Mouse (Mus musculus) mouse embryonic stem cell (cell line): ENCODE results near the gene 2410002F23Rik.
"Not testable (repeated sequence)": the region's sequence is repeated elsewhere in the genome, so short reads cannot be mapped to it uniquely, and the experiment has no call there.

Experiments used
- in situ Hi-C, 2 experiments: fragments of 300-500 bp; cut with MboI; formaldehyde crosslinking; loops; 1 replicate in 1 of 2; 3 replicates in 1 of 2; pipeline ENCODE4 v1.14.3; 2019 to 2020; ENCODE audit warnings: low sequenced_read_pairs in 2 of 2, low pct_unique_long_range_greater_than_20kb in 1 of 2, mixed read lengths in 1 of 2; ENCODE audit not compliant: unreplicated experiment in 1 of 2

The 2410002F23Rik gene

DNA sequence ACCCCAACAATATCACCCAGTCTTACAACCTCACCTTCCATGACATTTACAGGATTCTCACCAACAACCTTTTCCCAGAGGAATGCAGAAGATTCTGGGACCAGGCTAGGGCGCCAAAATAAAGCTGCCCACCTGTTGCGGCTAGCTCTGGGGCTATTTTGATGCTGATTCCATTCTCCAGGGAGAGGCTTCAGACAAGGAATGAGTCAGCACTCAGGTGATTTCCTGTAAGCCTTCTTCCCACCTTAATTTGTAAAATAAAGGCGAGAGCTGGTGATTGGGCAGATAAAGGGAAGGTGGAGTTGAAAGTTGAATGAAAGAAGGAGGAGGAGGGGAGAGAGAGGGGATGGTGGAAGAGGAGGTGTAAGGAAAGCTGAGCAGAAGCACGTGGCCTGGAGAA, 44.9 kb downstream of the 2410002F23Rik start:
- in situ Hi-C loops: no loop called here

DNA sequence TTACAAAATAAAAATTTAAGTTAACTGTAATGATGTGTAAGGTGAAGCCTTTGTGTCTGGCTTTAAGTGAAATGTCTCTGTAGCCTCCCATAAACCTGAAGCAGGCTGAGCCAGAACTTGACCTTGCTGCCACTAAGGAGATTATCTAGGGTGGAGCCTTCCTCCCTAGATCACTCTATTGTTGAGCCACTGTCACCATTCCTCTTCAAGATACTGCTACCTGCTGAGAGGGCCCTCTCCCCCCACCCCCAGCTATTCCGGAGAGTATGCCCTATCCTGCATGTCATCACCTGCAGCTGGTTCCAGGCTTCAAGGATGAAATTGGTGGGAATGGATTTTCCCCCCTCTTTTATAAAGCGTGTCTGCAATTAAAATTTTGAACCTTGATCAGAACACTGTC, 51.0 kb downstream of the 2410002F23Rik start:
- in situ Hi-C loops: not testable (repeated sequence)
